Mouse (Mus musculus) natural killer cell, adult 2 months (primary cell): ENCODE data around the gene Trim38.

Experiments used
- DNase-seq, 2 experiments: peaks; one replicate each; pipeline ENCODE4 v3.0.0; 2022; ENCODE audit warnings: low spot score in 2 of 2

Gene Trim38

GRCm38 (mm10) chr13:23761871-23762821 is 7.6 kb upstream of the Trim38 start, which contains the start of gene Hist1h3a:
TSS of gene Hist1h3a (minus strand) at chr13:23762386.
- DNase-seq, result peak; percentile 76 to 79

GRCm38 (mm10) chr13:23763242-23763585 is 6.5 kb upstream of the Trim38 start:
- DNase-seq, result no peak

- DNase-seq, result peak; percentile 78 to 84
Observed at GRCm38 (mm10) chr13:23763586-23764323, 6.0 kb upstream of the Trim38 start, which contains the start of gene Hist1h1a. TSS of gene Hist1h1a (plus strand) at chr13:23763666.

- no peak for DNase-seq
Observed at GRCm38 (mm10) chr13:23764324-23765171, 5.2 kb upstream of the Trim38 start.

- no peak for DNase-seq
Observed at GRCm38 (mm10) chr13:23765172-23765513, 4.6 kb upstream of the Trim38 start.

- no peak for DNase-seq
Observed at GRCm38 (mm10) chr13:23766772-23767171, 2.9 kb upstream of the Trim38 start.

- DNase-seq, result no peak
Observed at GRCm38 (mm10) chr13:23768834-23769397, 797 bp upstream of the Trim38 start.

- DNase-seq, result no peak
Observed at GRCm38 (mm10) chr13:23772561-23773313, 3.0 kb downstream of the Trim38 start.

GRCm38 (mm10) chr13:23778339-23778738 is 8.6 kb downstream of the Trim38 start:
- no peak for DNase-seq

- DNase-seq, result no peak
Observed at GRCm38 (mm10) chr13:23779025-23779424, 9.3 kb downstream of the Trim38 start.

- DNase-seq, result peak; percentile 31 to 49
Observed at GRCm38 (mm10) chr13:23792520-23792919, 22.8 kb downstream of the Trim38 start.

- peak; percentile 21 to 24 for DNase-seq
Observed at GRCm38 (mm10) chr13:23799405-23799804, 29.7 kb downstream of the Trim38 start.

- no peak for DNase-seq
Observed at GRCm38 (mm10) chr13:23804532-23804931, 34.8 kb downstream of the Trim38 start.

GRCm38 (mm10) chr13:23806422-23807052 is 36.8 kb downstream of the Trim38 start, which contains the start of gene Slc17a2:
TSS of gene Slc17a2 (plus strand) at chr13:23806993.
- no peak for DNase-seq

- no peak for DNase-seq
Observed at GRCm38 (mm10) chr13:23816148-23816547, 46.4 kb downstream of the Trim38 start.

GRCm38 (mm10) chr13:23820179-23820940 is 50.6 kb downstream of the Trim38 start:
- DNase-seq, result no peak

GRCm38 (mm10) chr13:23822213-23822612 is 52.5 kb downstream of the Trim38 start:
- DNase-seq, result no peak

GRCm38 (mm10) chr13:23826606-23827005 is 56.9 kb downstream of the Trim38 start:
- no peak for DNase-seq

GRCm38 (mm10) chr13:23833053-23833452 is 63.3 kb downstream of the Trim38 start:
- peak in 1 of 2 experiments; percentile 4 for DNase-seq
